Mouse (Mus musculus) gastrocnemius, postnatal 10 days (tissue): ENCODE data around the gene Fam198a. TPM values are rescaled to one million over a fixed set of nuclear protein-coding genes. Genes with fewer than 3 reads are reported as not detected.
"Not testable (repeated sequence)": the region's sequence is repeated elsewhere in the genome, so short reads cannot be mapped to it uniquely, and the experiment has no call there.

ENCODE experiments used
- DNase-seq: peaks from one replicate; pipeline ENCODE4 v3.0.0; 2021; ENCODE audit warnings: mixed read lengths
- total RNA-seq, 2 experiments: library from RNA; stranded (reverse); gene quantifications; 2 replicates each; pipeline ENCODE4 v1.2.3; 2021

The Fam198a gene
- total RNA-seq, 2 experiments from 2014 or later, result 6.4 to 7.8 TPM

- DNase-seq, result no peak
Observed at GRCm38 (mm10) chr9:121982665-121983064, 31.9 kb downstream of the Fam198a start.

- peak; percentile 88 for DNase-seq
Observed at GRCm38 (mm10) chr9:121983504-121983903, 32.7 kb downstream of the Fam198a start.

- peak; percentile 81 for DNase-seq
Observed at GRCm38 (mm10) chr9:121984465-121985461, 34.0 kb downstream of the Fam198a start.

GRCm38 (mm10) chr9:121988910-121989309 is 38.1 kb downstream of the Fam198a start:
- no peak for DNase-seq

GRCm38 (mm10) chr9:121989536-121989935 is 38.7 kb downstream of the Fam198a start:
- DNase-seq, result no peak

GRCm38 (mm10) chr9:121991041-121991440 is 40.3 kb downstream of the Fam198a start:
- DNase-seq, result no peak

GRCm38 (mm10) chr9:121993047-121993446 is 42.3 kb downstream of the Fam198a start:
- DNase-seq, result no peak

- no peak for DNase-seq
Observed at GRCm38 (mm10) chr9:121995077-121995476, 44.3 kb downstream of the Fam198a start.

- DNase-seq, result peak; percentile 85
Observed at GRCm38 (mm10) chr9:121995508-121996131, 44.8 kb downstream of the Fam198a start.

GRCm38 (mm10) chr9:121997010-121997409 is 46.2 kb downstream of the Fam198a start, which contains the start of gene Pomgnt2:
Gene Pomgnt2 (minus strand): TSS chr9:121997110.
- DNase-seq, result no peak

- no peak for DNase-seq
Observed at GRCm38 (mm10) chr9:121997978-121998377, 47.2 kb downstream of the Fam198a start.

- no peak for DNase-seq
Observed at GRCm38 (mm10) chr9:122006175-122006574, 55.4 kb downstream of the Fam198a start.

- DNase-seq, result no peak
Observed at GRCm38 (mm10) chr9:122006609-122007008, 55.8 kb downstream of the Fam198a start.

- no peak for DNase-seq
Observed at GRCm38 (mm10) chr9:122008876-122009275, 58.1 kb downstream of the Fam198a start.

- DNase-seq, result no peak
Observed at GRCm38 (mm10) chr9:122010751-122011150, 60.0 kb downstream of the Fam198a start.

GRCm38 (mm10) chr9:122012816-122013215 is 62.0 kb downstream of the Fam198a start:
- DNase-seq, result no peak

GRCm38 (mm10) chr9:122013629-122014028 is 62.8 kb downstream of the Fam198a start:
- DNase-seq, result no peak

GRCm38 (mm10) chr9:122014241-122014667 is 63.5 kb downstream of the Fam198a start:
- DNase-seq, result peak; percentile 89

- DNase-seq, result no peak
Observed at GRCm38 (mm10) chr9:122018079-122018478, 67.3 kb downstream of the Fam198a start.

GRCm38 (mm10) chr9:122018782-122019395 is 68.1 kb downstream of the Fam198a start:
- DNase-seq, result peak; percentile 55

GRCm38 (mm10) chr9:122020321-122020720 is 69.5 kb downstream of the Fam198a start:
- no peak for DNase-seq

- DNase-seq, result not testable (repeated sequence)
Observed at GRCm38 (mm10) chr9:122021171-122021570, 70.4 kb downstream of the Fam198a start.

GRCm38 (mm10) chr9:122021581-122021980 is 70.8 kb downstream of the Fam198a start:
- no peak for DNase-seq
